Mouse (Mus musculus) ovary, postnatal 14 days (tissue): ENCODE data around the gene Sema6b.

Experiments
- DNase-seq: peaks from one replicate; pipeline ENCODE4 v3.0.0; 2022; ENCODE audit warnings: low spot score

The Sema6b gene

GRCm38 (mm10) chr17:56146131-56146530 is 6.0 kb upstream of the Sema6b start:
- DNase-seq: no peak

DNA sequence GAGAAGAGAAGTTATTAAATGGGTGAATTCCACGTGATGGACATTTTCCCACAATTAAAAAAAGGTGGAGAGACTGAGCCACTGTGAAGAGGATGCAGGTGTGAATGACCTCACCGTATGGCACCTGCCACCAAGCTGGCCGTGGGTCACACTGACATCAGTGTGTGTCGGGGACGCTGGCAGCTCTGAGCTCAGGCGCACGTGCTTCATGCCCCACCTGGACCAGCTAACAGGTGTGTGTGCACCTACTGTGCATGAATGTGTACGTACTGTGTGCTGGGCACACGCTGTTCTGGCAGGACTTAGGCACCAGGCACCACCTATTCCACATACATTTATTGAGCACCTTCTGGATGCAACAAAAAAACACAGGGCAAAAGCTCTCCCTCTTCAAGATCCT is 4.4 kb upstream of the Sema6b start:
- no peak for DNase-seq

DNA sequence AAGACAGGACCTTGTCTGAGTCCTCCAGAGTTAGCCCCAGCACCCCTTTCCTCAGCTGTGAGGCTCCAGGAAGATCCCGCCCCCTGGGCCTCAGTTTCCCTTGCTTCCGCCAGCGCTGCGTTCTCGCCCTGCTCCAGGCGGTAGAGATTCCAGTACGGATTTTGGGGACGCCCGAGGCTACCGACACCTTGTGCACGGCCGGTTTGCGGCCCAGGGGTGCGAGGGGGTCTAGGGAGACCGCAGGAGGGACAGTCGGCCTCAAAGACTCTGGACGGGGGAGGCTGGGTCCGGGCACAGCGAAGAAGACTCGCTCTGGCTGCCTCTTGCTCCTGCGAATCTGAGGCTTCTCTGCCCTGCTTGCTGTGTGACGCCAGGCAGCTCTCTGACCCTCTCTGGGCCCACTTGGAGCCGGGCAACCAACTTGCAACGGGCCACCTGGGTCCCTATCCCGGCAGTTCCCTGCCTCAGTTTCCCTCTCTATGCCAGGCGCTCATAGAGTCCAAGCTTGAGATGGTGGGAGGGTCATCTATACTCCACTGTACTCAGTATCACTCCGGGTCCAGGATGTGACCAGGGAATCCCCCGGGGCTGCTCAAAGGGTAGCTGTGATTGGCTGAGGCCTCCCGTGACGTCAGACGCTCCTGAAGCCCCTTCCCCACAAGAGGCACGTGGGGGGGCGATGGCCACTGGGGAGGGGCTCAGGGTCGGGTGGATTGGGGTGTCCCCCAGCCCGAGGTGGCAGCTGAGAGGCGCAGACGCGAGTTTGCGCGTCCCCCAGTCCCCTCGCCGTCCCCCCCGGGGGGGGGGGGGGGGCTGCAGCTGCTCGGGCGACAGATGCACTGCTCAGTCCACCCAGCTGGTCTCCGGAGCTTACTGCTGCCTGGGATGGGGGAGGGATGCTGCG is 1.8 kb upstream of the Sema6b start:
- no peak for DNase-seq

GRCm38 (mm10) chr17:56139355-56139754 is 788 bp downstream of the Sema6b start:
- DNase-seq: no peak

GRCm38 (mm10) chr17:56137839-56138613 is 2.1 kb downstream of the Sema6b start:
- no peak for DNase-seq

DNA sequence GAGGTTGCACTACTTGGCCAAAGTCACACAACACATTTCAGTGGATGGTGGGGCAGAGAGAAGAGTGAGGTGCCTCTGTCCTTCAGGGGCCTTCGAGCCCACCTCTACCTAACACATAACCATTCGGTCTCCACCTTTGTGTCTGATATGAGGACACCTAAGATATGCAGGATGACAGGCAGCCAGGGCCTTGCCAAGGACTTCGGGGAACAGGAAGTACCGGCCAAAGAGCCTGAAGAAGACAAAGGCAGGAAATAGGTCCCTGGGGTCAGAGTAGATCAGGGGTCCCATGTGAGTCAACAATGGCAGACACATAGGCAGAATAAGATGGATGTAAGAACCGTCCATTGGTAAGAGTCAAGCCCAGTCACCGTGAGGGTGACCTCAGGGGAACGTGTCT is 3.6 kb downstream of the Sema6b start:
- DNase-seq: no peak

GRCm38 (mm10) chr17:56134463-56134971 is 5.6 kb downstream of the Sema6b start:
- peak; percentile 59 for DNase-seq

- no peak for DNase-seq
These were observed 6.4 kb downstream of the Sema6b start for GRCm38 (mm10) chr17:56133457-56134363.

- peak; percentile 55 for DNase-seq
These were observed 7.5 kb downstream of the Sema6b start for GRCm38 (mm10) chr17:56132661-56133060.

DNA sequence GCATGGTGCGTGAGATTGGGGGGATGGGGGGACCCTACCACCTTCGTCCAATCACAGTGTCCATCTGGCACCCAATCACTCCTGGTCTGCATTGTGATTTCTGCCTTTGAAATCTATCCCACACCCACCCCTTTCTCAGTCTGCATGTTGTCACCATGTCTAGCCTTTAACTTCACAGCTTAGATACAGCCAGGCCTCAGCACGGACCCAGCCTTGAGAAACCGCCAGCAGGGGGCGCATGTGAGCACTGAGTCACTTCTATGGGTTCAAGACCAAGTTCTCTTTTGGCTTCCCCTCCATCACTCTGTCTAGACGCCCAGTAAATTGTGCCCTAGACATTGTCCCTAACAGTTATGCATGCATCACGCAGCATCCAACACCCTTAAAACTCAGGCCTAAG is 8.3 kb downstream of the Sema6b start:
- DNase-seq: peak; percentile 67

DNA sequence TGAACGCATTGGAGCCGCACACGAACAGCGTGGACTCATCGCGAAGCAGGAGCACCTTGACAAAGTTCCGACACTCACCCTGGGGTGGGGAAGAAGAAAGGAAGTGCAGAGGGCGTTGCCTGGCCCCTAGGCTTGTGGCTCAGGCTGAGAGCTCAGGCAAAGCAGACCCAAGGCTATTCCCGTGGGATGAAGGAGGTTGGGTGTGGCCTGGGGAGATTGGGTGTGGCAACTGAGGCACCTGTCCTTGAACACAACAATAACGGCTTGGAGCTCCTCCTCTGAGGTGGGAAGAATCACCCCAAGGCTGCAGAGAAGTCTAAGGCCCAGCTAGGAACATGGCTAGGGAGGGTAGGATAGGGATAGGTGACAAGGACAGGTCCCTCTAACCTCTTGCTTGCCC is 9.0 kb downstream of the Sema6b start:
- no peak for DNase-seq

- no peak for DNase-seq
These were observed 11.9 kb downstream of the Sema6b start for GRCm38 (mm10) chr17:56128246-56128645.

- no peak for DNase-seq
These were observed 14.0 kb downstream of the Sema6b start for GRCm38 (mm10) chr17:56126175-56126574.

- no peak for DNase-seq
These were observed 14.9 kb downstream of the Sema6b start for GRCm38 (mm10) chr17:56125276-56125630.

GRCm38 (mm10) chr17:56124377-56125275 is 15.5 kb downstream of the Sema6b start:
- DNase-seq: no peak

DNA sequence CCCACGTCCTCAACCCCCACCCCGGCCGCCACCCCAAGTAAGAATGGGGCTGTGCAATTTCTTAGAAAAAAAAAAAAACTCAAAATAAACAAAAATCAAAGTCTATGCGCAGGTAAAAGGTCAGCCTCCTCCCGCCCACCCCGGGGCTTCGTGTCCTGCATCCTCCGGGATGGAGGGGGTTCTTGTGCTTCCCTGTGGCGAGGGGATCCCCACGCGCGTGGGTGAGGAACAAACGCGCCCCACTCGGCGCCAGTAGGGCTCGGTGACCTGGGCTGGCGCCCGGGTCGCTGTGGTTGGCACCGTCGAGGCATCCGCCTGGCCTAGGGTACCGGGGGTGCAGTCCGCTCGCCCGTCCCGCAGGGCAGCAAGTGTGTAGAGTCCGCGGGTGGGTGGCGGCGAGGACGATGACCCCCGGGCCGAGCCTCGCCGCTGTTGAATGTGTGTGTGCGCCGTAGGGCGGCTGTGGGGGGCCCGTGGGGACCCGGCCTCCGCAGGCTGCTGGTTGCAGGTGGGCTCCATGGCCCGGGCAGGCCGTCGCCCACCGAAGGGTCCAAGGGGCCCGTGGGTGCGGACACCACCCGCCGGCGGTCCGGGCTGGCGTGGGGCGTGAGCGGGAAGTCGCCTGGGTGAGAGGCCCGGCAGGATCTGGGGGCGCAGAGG is 16.3 kb downstream of the Sema6b start:
- no peak for DNase-seq

- no peak for DNase-seq
These were observed 17.0 kb downstream of the Sema6b start for GRCm38 (mm10) chr17:56123161-56123560.

DNA sequence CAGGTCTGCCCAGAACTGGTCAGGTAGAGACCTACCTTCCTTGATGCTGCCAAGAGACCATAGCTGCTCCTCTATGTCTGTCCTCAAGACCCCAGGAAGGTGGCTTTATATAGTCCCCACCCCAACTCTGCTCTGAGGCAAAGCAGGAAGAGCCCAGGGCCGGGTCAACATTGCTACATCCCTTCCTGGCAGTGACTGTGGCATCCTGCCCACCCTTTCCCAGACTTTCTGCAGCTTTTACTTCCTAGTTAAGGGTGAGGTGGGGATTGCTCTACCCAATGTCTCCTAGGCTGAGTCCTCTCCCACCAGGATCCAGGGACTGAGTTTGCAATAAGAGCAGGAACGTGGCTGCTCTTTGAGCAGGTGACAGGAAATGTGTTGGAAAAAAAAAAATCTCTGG is 18.3 kb downstream of the Sema6b start, which contains the start of gene Lrg1:
Gene Lrg1 (minus strand): TSS at position 176 of the 400 bp plus-strand sequence.
- DNase-seq: no peak

DNA sequence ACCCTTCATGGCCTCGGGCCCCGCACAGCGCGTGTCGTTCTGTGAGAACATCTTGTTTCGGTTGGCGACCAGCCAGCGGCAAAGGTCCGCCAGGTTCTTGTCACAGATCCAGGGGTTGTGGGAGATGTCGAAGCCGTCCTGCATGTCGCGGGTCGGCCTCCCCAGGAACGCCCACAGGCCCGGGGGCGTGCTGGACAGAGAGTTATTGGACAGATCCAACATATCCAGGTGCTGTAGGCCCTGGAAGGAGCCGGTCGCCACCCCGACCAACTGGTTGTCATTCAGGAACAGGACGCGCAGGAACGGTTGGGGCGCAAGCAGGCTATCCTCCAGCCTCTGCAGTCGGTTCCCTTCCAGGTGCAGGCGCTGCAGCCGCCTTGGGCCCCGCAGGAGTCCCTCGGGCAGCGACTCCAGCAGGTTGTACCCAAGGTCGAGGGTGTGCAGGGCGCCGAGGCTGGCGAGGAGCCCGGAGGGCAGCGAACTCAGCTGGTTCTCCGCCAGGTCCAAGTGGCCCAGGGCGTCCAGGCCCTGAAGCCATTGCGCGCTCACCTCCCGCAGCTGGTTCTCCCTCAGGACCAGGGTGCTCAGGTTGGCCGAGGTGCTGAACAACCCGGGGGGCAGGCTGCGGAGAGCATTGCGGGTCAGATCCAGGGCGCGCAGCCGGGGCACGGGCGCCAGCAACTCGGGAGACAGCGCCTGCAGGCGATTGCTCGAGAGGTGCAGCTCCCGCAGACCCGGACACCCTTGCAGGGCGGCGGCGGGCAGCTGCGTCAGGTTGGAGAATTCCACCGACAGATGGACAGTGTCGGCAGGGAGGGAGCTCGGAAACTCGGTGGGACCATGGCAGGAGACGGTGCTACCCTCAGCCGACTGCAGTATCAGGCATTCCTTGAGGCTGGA is 19.9 kb downstream of the Sema6b start:
- no peak for DNase-seq
